Mouse (Mus musculus) liver, embryonic 14.5 days (tissue): Measurements from ENCODE around the gene Zfp36l2.

Source experiments
- CTCF ChIP-seq: IDR thresholded peaks from 2 replicates; pipeline ENCODE4 v1.5.1; 2016; ENCODE audit warnings: antibody characterized with exemption, low read depth, control low read depth
- EP300 ChIP-seq: IDR thresholded peaks from 2 replicates; pipeline ENCODE4 v1.6.1; 2016; ENCODE audit warnings: antibody characterized with exemption, low read depth

- TF ChIP-seq CTCF (no peak), EP300 (peak; percentile 23; the same call in 1 of the 2 replicates)
These were observed 33.3 kb downstream of the Zfp36l2 start for GRCm38 (mm10) chr17:84154302-84155028.
